Mouse (Mus musculus): Measurements from ENCODE around the gene Tenm2.

Tenm2 gene

GRCm38 (mm10) chr11:36604815-36605382, 630.9 kb downstream of the Tenm2 start:
- no peak for DNase-seq (ENCODE audit: low read depth in 1 of 2, low spot score in 2 of 2)

- no peak for DNase-seq (ENCODE audit: low read depth in 1 of 2, low spot score in 2 of 2)
Measured at GRCm38 (mm10) chr11:36604272-36604671, 631.5 kb downstream of the Tenm2 start.

- DNase-seq (ENCODE audit: low read depth in 1 of 2, low spot score in 2 of 2): no peak
Measured at GRCm38 (mm10) chr11:36592471-36592870, 643.3 kb downstream of the Tenm2 start.

GRCm38 (mm10) chr11:36566146-36566545, 669.6 kb downstream of the Tenm2 start:
- no peak for DNase-seq (ENCODE audit: low read depth in 1 of 2, low spot score in 2 of 2)

- no peak for DNase-seq (ENCODE audit: low read depth in 1 of 2, low spot score in 2 of 2)
Measured at GRCm38 (mm10) chr11:36562851-36563250, 672.9 kb downstream of the Tenm2 start.

- no peak for DNase-seq (ENCODE audit: low read depth in 1 of 2, low spot score in 2 of 2)
Measured at GRCm38 (mm10) chr11:36560785-36561548, 674.8 kb downstream of the Tenm2 start.

- no peak for DNase-seq (ENCODE audit: low read depth in 1 of 2, low spot score in 2 of 2)
Measured at GRCm38 (mm10) chr11:36557316-36557715, 678.4 kb downstream of the Tenm2 start.

- no peak for DNase-seq (ENCODE audit: low read depth in 1 of 2, low spot score in 2 of 2)
Measured at GRCm38 (mm10) chr11:36553286-36553685, 682.5 kb downstream of the Tenm2 start.

GRCm38 (mm10) chr11:36550649-36551048, 685.1 kb downstream of the Tenm2 start:
- DNase-seq (ENCODE audit: low read depth in 1 of 2, low spot score in 2 of 2): no peak

- DNase-seq (ENCODE audit: low read depth in 1 of 2, low spot score in 2 of 2): no peak
Measured at GRCm38 (mm10) chr11:36549398-36550139, 686.2 kb downstream of the Tenm2 start.

GRCm38 (mm10) chr11:36548139-36548538, 687.6 kb downstream of the Tenm2 start:
- no peak for DNase-seq (ENCODE audit: low read depth in 1 of 2, low spot score in 2 of 2)

- DNase-seq (ENCODE audit: low read depth in 1 of 2, low spot score in 2 of 2): no peak
Measured at GRCm38 (mm10) chr11:36538144-36538543, 697.6 kb downstream of the Tenm2 start.

- DNase-seq (ENCODE audit: low read depth in 1 of 2, low spot score in 2 of 2): no peak
Measured at GRCm38 (mm10) chr11:36537573-36538133, 698.1 kb downstream of the Tenm2 start.

- no peak for DNase-seq (ENCODE audit: low read depth in 1 of 2, low spot score in 2 of 2)
Measured at GRCm38 (mm10) chr11:36535591-36535990, 700.2 kb downstream of the Tenm2 start.

- DNase-seq (ENCODE audit: low read depth in 1 of 2, low spot score in 2 of 2): no peak
Measured at GRCm38 (mm10) chr11:36531614-36532013, 704.1 kb downstream of the Tenm2 start.

GRCm38 (mm10) chr11:36527509-36527908, 708.3 kb downstream of the Tenm2 start:
- DNase-seq (ENCODE audit: low read depth in 1 of 2, low spot score in 2 of 2): no peak

GRCm38 (mm10) chr11:36526381-36526780, 709.4 kb downstream of the Tenm2 start:
- peak in 1 of 2 experiments; percentile 1 for DNase-seq (ENCODE audit: low read depth in 1 of 2, low spot score in 2 of 2)

- no peak for DNase-seq (ENCODE audit: low read depth in 1 of 2, low spot score in 2 of 2)
Measured at GRCm38 (mm10) chr11:36512468-36512867, 723.3 kb downstream of the Tenm2 start.

GRCm38 (mm10) chr11:36508312-36508711, 727.5 kb downstream of the Tenm2 start:
- no peak for DNase-seq (ENCODE audit: low read depth in 1 of 2, low spot score in 2 of 2)

- DNase-seq (ENCODE audit: low read depth in 1 of 2, low spot score in 2 of 2): no peak
Measured at GRCm38 (mm10) chr11:36494898-36495548, 740.7 kb downstream of the Tenm2 start.

- DNase-seq (ENCODE audit: low read depth in 1 of 2, low spot score in 2 of 2): no peak
Measured at GRCm38 (mm10) chr11:36492274-36492673, 743.5 kb downstream of the Tenm2 start.

Measured in monocyte, adult 2 months (primary cell).